Mouse (Mus musculus) hindbrain, embryonic 16.5 days (tissue): Measurements from ENCODE around the gene Wdr46. TPM values are rescaled to one million over a fixed set of nuclear protein-coding genes. Genes with fewer than 3 reads are reported as not detected.

ENCODE experiments used
- ATAC-seq: fragments of 200-750 bp; cut with Nextera tagmentation; 2 replicates; pipeline ENCODE4 v1.8.0; 2017; ENCODE audit warnings: moderate TSS enrichment, moderate library complexity
- H3K27ac ChIP-seq: fragments of 300-500 bp; sonication (generic); 2 replicates; pipeline ENCODE4 v1.5.1; 2014; ENCODE audit warnings: low read depth, mild to moderate bottlenecking, control low read depth, low read length, moderate library complexity
- H3K27me3 ChIP-seq: fragments of 300-500 bp; sonication (generic); replicated peaks from 2 replicates; pipeline ENCODE4 v1.6.1; 2014; ENCODE audit warnings: low read length; ENCODE audit not compliant: control insufficient read depth, insufficient read depth
- H3K36me3 ChIP-seq: fragments of 300-500 bp; sonication (generic); 2 replicates; pipeline ENCODE4 v1.6.1; 2014; ENCODE audit warnings: mild to moderate bottlenecking, low read length, moderate library complexity, mixed read lengths; ENCODE audit not compliant: control insufficient read depth, insufficient read depth
- H3K4me1 ChIP-seq: fragments of 300-500 bp; sonication (generic); 2 replicates; pipeline ENCODE4 v1.6.1; 2014; ENCODE audit warnings: low read depth, low read length; ENCODE audit not compliant: control insufficient read depth, insufficient read depth
- H3K4me2 ChIP-seq: fragments of 300-500 bp; sonication (generic); 2 replicates; pipeline ENCODE4 v1.6.1; 2014; ENCODE audit warnings: mild to moderate bottlenecking, low read length, control low read depth, moderate library complexity
- H3K4me3 ChIP-seq: fragments of 300-500 bp; sonication (generic); 2 replicates; pipeline ENCODE4 v1.5.1; 2014; ENCODE audit warnings: mild to moderate bottlenecking, low read length, control low read depth, moderate library complexity
- H3K9ac ChIP-seq: fragments of 300-500 bp; sonication (generic); 2 replicates; pipeline ENCODE4 v1.6.1; 2014; ENCODE audit warnings: low read depth, mild to moderate bottlenecking, control low read depth, low read length, moderate library complexity
- H3K9me3 ChIP-seq: fragments of 300-500 bp; sonication (generic); 2 replicates; pipeline ENCODE4 v1.6.1; 2014; ENCODE audit warnings: mild to moderate bottlenecking, low read length, moderate library complexity; ENCODE audit not compliant: control insufficient read depth
- WGBS: fragments of 180-500 bp; shearing (Covaris S2); extraction: QIAGEN DNeasy Blood & Tissue Kit; methylation state at CpG from one replicate; pipeline ENCODE4 v1.1.7; 2014; 5-methylcytosine and 5-hydroxymethylcytosine counted together
- polyA plus RNA-seq: library from polyadenylated mRNA; unstranded; fragments of >200 nt; fragmentation: Nextera tagmentation; extraction: Ambion mirVana; gene quantifications from 2 replicates; pipeline ENCODE4 v1.2.1, GENCODE M21; 2015

The Wdr46 gene
- polyA plus RNA-seq, 1 experiment from 2014 or later = 20.7 TPM

DNA sequence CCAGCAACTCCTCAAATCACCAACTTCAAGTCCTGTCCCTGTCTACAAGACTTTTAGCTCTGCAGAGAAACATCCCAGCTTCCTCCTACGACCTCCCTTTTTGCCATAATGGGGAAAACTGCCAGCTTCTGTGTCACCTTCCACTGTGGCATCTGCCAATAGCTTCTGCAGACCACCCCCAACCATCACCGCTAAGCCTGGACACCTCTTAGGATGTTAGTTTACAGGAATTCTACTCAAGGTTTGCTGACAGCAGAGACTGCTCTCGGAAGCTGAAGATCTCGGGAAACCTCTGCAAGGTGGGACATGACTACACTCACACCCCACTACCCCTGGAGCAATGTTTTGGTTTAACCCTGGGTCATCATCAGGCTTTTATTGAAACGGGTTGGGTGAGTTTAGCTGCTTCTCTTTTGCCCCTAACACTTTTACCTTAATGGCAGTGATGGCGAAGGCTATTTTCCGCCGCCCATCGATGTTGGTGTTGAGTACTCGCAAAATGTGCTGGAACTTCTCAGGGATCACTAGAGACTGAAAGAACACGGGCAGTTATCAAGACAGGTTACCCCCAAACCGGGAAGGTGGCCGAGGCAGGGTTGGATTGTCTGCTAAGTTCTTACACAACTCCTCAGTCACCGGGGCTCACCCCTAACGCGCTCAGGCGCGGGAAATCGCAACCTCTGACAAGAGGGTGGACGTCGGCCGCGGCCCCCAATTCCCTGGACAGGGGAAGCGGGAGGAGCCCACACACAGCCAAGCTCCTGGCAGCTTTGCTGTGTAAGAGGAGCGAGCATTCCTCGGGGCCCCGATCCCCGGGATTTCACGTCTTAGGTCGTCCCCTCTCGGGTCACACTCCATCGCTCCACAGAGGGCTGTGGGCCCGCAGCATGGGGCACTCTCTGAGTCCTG, 14.4 kb downstream of the Wdr46 start:
- H3K36me3 ChIP-seq = peaks cover 16% of the 10 kb centered on the region
- H3K4me1 ChIP-seq = peaks cover 50% of the 10 kb centered on the region
- peak overlapping the region; percentile 86 for H3K9ac ChIP-seq
- H3K4me2 ChIP-seq = peak overlapping the region; percentile 88
- no peaks in the 10 kb centered on the region for H3K27me3 ChIP-seq
- peak overlapping the region; percentile 82 for H3K27ac ChIP-seq
- peak overlapping the region; percentile 79 for H3K4me3 ChIP-seq
- ATAC-seq = no peak; the same call in 1 of the 2 replicates
- no peaks in the 10 kb centered on the region for H3K9me3 ChIP-seq
- WGBS = under 1% methylated on average over 33 of the region's 33 CpGs

DNA sequence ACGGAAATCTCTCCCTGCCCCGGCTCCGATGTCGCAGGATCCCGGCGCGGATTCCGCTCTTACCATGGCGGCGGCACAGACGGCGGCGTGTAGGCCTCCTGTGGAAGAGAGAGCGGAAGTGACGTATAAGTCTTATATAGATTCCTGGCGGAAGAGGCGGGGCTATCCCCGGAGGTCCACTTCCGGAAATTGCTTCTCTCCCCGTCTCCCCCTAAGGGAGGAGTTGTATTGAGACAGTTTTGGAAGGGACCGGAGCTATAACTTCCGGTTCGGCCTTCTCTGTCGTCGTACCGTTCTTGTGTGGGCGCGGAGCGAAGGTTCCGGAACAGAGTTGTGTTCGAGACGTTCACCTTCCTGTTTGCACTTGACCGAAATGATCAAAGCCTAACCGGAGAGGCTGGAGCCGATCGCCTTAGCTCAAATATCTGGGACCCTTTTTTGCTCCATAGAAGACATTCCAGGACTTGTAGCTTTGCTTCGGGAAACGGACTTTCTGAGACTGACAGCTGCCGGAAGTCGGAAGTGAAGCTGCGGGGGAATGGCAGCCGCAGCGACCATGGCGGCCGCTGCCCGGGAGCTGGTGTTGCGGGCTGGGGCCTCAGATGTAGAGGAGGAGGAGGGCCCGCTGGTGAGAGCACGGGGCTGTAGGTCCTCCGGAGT, 15.2 kb downstream of the Wdr46 start, which contains the start of the genes Vps52 and Rps18:
Vps52 (plus strand) TSS at position 258 of the 660 bp plus-strand sequence.
Rps18 (minus strand) TSS at position 447 of the 660 bp plus-strand sequence.
- peak; percentile 86 for ATAC-seq
- Histone ChIP-seq H3K27ac (peak within 1 kb of the TSS; percentile 93), H3K9me3 (no peaks in the 10 kb centered on the region), H3K27me3 (no peaks in the 10 kb centered on the region), H3K9ac (peak within 1 kb of the TSS; percentile 86), H3K4me3 (peak within 1 kb of the TSS; percentile 79), H3K36me3 (peaks cover 18% of the 10 kb centered on the region), H3K4me1 (peaks cover 43% of the 10 kb centered on the region), H3K4me2 (peak within 1 kb of the TSS; percentile 88)
- WGBS = under 1% methylated on average over 50 of the region's 50 CpGs

DNA sequence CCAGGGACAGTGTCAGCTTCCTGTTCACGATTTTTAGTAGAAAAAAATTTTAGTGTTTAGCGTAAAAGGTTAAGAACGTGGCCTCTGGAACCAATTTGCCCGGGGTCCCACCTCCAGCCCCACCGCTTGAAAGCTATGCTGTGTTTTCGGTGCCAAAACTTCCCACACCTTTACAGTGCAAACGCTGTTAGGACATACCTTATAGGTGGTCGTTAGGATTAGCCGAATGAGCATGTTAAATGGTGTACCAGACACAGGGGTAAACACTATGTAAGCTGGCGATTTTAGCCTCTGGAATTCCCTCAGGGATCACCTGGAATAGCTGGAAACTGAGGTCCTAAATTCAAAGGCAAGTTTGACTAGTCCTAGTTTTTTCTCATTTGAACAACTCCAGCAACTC, 15.9 kb downstream of the Wdr46 start:
- H3K9ac ChIP-seq = peak overlapping the region; percentile 75
- 8% methylated on average over 10 of the region's 10 CpGs for WGBS
- no peak for ATAC-seq
- peak overlapping the region; percentile 79 for H3K4me3 ChIP-seq
- peak overlapping the region; percentile 93 for H3K27ac ChIP-seq
- no peaks in the 10 kb centered on the region for H3K27me3 ChIP-seq
- H3K9me3 ChIP-seq = no peaks in the 10 kb centered on the region
- peaks cover 41% of the 10 kb centered on the region for H3K4me1 ChIP-seq
- H3K4me2 ChIP-seq = peak overlapping the region; percentile 88
- peaks cover 20% of the 10 kb centered on the region for H3K36me3 ChIP-seq

DNA sequence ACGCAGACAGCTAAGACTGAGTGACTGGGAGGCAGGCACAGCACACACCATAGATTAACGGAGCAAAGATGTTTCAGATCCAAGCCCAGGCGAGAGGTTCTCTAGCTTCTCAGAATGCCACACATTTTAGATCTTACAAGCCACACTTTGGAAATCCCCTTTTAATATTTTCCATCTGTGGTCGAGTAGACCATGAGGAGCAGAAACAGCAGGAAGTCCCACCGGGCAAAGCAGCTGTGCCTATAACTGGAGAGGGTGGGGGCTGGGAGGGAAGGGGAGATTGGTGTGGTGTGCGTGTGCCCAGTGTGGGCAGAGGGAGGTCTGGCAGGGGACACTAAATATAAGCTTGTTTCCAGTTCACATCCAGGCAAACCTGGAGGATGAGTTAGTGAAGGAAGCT, 17.0 kb downstream of the Wdr46 start:
- H3K27ac ChIP-seq = no peak overlapping the region
- H3K4me1 ChIP-seq = peaks cover 30% of the 10 kb centered on the region
- no peak overlapping the region for H3K4me3 ChIP-seq
- 84% methylated on average over 6 of the region's 6 CpGs for WGBS
- H3K9ac ChIP-seq = no peak overlapping the region
- ATAC-seq = no peak
- peaks cover 23% of the 10 kb centered on the region for H3K36me3 ChIP-seq
- H3K9me3 ChIP-seq = no peaks in the 10 kb centered on the region
- no peaks in the 10 kb centered on the region for H3K27me3 ChIP-seq
- H3K4me2 ChIP-seq = no peak overlapping the region

DNA sequence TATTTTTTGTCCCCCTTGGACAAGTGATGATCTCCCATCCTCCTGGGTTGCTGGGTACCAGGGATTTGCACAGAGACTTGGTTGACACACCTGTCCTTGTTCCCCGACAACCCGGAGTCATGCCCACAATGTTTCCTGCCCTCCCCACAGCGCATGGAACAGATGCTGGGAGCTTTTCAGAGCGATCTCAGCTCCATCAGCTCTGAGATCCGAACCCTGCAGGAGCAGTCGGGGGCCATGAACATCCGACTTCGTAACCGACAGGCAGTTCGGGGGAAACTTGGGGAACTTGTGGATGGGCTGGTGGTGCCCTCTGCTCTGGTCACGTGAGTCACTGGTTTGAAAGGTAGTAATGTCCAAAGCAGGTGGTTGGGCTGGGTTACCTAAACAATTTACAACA, 18.0 kb downstream of the Wdr46 start:
- 95% methylated on average over 11 of the region's 11 CpGs for WGBS
- peaks cover 23% of the 10 kb centered on the region for H3K36me3 ChIP-seq
- ATAC-seq = no peak

DNA sequence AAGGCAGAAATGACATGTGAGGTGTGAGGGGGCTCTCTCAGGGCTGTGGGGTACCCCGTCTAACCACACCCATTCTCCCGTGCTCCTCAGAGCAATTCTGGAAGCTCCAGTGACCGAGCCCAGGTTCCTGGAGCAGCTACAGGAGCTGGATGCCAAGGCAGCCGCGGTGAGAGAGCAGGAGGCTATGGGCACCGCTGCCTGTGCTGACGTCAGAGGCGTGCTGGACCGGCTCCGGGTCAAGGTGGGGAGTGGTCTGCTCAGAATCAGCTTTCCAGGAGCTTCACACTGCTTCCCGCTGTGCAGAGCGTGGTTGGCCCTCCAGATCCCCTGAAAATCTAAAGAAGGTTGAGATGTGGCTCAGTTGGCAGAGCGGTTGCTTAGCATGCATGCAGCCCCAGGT, 18.7 kb downstream of the Wdr46 start:
- Histone ChIP-seq H3K4me3 (no peak overlapping the region), H3K9me3 (no peaks in the 10 kb centered on the region), H3K9ac (no peak overlapping the region), H3K4me1 (peaks cover 15% of the 10 kb centered on the region), H3K27ac (no peak overlapping the region), H3K4me2 (no peak overlapping the region), H3K36me3 (peaks cover 23% of the 10 kb centered on the region), H3K27me3 (no peaks in the 10 kb centered on the region)
- ATAC-seq = no peak
- WGBS = 98% methylated on average over 13 of the region's 13 CpGs

More for the DNA sequence above, 18.0 kb downstream of the Wdr46 start:
- no peak overlapping the region for H3K27ac ChIP-seq
- no peak overlapping the region for H3K9ac ChIP-seq
- H3K27me3 ChIP-seq = no peaks in the 10 kb centered on the region
- H3K4me2 ChIP-seq = no peak overlapping the region
- H3K9me3 ChIP-seq = no peaks in the 10 kb centered on the region
- no peak overlapping the region for H3K4me3 ChIP-seq
- H3K4me1 ChIP-seq = peaks cover 22% of the 10 kb centered on the region

DNA sequence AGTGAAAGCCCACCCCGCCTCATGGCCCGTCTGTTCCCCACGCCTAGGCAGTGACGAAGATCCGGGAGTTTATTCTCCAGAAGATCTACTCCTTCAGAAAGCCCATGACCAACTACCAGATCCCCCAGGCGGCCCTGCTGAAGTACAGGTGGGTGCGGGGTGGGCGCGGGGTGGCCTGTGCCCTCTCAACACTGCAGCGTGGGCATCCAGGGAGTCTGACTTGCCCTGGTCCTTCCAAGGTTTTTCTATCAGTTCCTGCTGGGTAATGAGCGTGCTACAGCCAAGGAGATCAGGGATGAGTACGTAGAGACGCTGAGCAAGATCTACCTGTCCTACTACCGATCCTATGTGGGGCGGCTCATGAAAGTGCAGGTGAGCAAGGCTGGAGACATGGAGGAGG, 19.5 kb downstream of the Wdr46 start:
- H3K9ac ChIP-seq = no peak overlapping the region
- no peak for ATAC-seq
- H3K27ac ChIP-seq = no peak overlapping the region
- no peak overlapping the region for H3K4me2 ChIP-seq
- H3K4me3 ChIP-seq = no peak overlapping the region
- H3K4me1 ChIP-seq = peaks cover 9% of the 10 kb centered on the region
- WGBS = 91% methylated on average over 15 of the region's 15 CpGs
- H3K36me3 ChIP-seq = peaks cover 24% of the 10 kb centered on the region
- no peaks in the 10 kb centered on the region for H3K27me3 ChIP-seq
- H3K9me3 ChIP-seq = no peaks in the 10 kb centered on the region

DNA sequence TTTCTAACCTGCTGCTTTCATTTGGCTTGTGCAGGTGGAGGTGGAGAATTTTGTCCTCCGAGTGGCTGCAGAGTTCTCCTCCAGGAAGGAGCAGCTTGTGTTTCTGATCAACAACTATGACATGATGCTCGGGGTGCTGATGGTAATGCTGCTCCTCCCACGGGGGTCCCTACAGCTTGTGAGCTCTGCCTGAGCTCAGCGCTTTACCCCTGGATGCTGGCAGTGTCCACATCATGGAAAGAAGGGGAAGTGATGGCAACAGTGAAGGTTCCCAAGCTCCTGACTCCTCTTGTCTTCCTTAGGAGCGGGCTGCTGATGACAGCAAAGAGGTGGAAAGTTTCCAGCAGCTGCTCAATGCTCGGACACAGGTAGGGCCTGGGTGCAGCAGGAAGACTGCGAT, 22.4 kb downstream of the Wdr46 start:
- Histone ChIP-seq H3K36me3 (peaks cover 25% of the 10 kb centered on the region), H3K9ac (no peak overlapping the region), H3K27ac (no peak overlapping the region), H3K4me3 (no peak overlapping the region), H3K27me3 (no peaks in the 10 kb centered on the region), H3K4me1 (no peaks in the 10 kb centered on the region), H3K9me3 (no peaks in the 10 kb centered on the region), H3K4me2 (no peak overlapping the region)
- WGBS = 92% methylated on average over 7 of the region's 7 CpGs
- no peak for ATAC-seq
